Mouse (Mus musculus) heart, embryonic 12.5 days (tissue): ENCODE measurements around the gene Gm26727. TPM values are rescaled to one million over a fixed set of nuclear protein-coding genes. Genes with fewer than 3 reads are reported as not detected.
"Not testable (repeated sequence)": the region's sequence is repeated elsewhere in the genome, so short reads cannot be mapped to it uniquely, and the experiment has no call there.

Experiments used
- ATAC-seq: fragments of 200-750 bp; cut with Nextera tagmentation; 2 replicates; pipeline ENCODE4 v1.8.0; 2017; ENCODE audit warnings: moderate TSS enrichment, moderate library complexity; ENCODE audit not compliant: insufficient number of reproducible peaks, low FRiP score
- H3K27ac ChIP-seq: fragments of 300-500 bp; sonication (generic); 2 replicates; pipeline ENCODE4 v1.5.1; 2016; ENCODE audit warnings: mild to moderate bottlenecking, moderate library complexity; ENCODE audit not compliant: poor library complexity, severe bottlenecking
- H3K27me3 ChIP-seq: fragments of 300-500 bp; sonication (generic); replicated peaks from 2 replicates; pipeline ENCODE4 v1.6.1; 2016; ENCODE audit warnings: mild to moderate bottlenecking, moderate library complexity
- H3K36me3 ChIP-seq: fragments of 300-500 bp; sonication (generic); 2 replicates; pipeline ENCODE4 v1.6.1; 2016; ENCODE audit warnings: mild to moderate bottlenecking, moderate library complexity
- H3K4me1 ChIP-seq: fragments of 300-500 bp; sonication (generic); replicated peaks from 2 replicates; pipeline ENCODE4 v1.6.1; 2016; ENCODE audit warnings: mild to moderate bottlenecking
- H3K4me2 ChIP-seq: fragments of 300-500 bp; sonication (generic); 2 replicates; pipeline ENCODE4 v1.6.1; 2016; ENCODE audit warnings: mild to moderate bottlenecking, moderate library complexity
- H3K4me3 ChIP-seq: fragments of 300-500 bp; sonication (generic); 2 replicates; pipeline ENCODE4 v1.5.1; 2016; ENCODE audit warnings: mild to moderate bottlenecking
- H3K9ac ChIP-seq: fragments of 300-500 bp; sonication (generic); 2 replicates; pipeline ENCODE4 v1.6.1; 2016; ENCODE audit warnings: mild to moderate bottlenecking, moderate library complexity
- H3K9me3 ChIP-seq: fragments of 300-500 bp; sonication (generic); replicated peaks from 2 replicates; pipeline ENCODE4 v1.6.1; 2016; ENCODE audit warnings: mild to moderate bottlenecking, moderate library complexity
- WGBS: fragments of 180-500 bp; shearing (Covaris S2); methylation state at CpG from one replicate; pipeline ENCODE4 v1.1.7; 2016; 5-methylcytosine and 5-hydroxymethylcytosine counted together
- polyA plus RNA-seq: library from polyadenylated mRNA; unstranded; fragments of >200 nt; fragmentation: Nextera tagmentation; extraction: Ambion mirVana; gene quantifications from 2 replicates; pipeline ENCODE4 v1.2.1, GENCODE M21; 2016

Gm26727 gene
- polyA plus RNA-seq: not detected in 2 replicates

DNA sequence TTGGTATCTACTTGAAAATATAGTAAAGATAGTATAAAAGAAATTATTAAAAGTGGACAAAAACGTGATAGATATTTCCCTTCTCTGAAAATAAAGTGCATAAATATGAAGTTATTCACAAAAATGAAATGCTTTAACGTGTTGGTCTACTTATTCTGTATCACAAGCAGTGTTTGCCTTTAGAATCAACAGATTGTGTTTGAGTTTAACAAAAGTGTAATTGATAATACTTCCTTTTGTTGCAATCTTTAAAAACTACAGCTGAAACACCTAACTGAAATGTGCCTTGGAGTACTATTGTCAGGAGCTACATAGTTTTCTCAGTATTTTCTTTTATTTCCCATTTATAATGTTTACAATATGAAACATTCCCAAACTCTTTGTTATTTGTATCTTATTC is at the start of gene Gm26727:
TSS of gene Gm26727 (minus strand) at position 101 of the 400 bp plus-strand sequence.
- no peak within 1 kb of the TSS for H3K27ac ChIP-seq
- H3K4me2 ChIP-seq: no peak within 1 kb of the TSS
- no peaks in the 10 kb centered on the region for H3K4me1 ChIP-seq
- H3K4me3 ChIP-seq: no peak within 1 kb of the TSS
- no peak within 1 kb of the TSS for H3K9ac ChIP-seq
- H3K36me3 ChIP-seq: no peaks in the 10 kb centered on the region
- H3K9me3 ChIP-seq: no peaks in the 10 kb centered on the region
- no peak for ATAC-seq
- 53% methylated on average over 2 of the region's 2 CpGs for WGBS
- H3K27me3 ChIP-seq: no peaks in the 10 kb centered on the region

- 53% methylated on average over 3 of the region's 3 CpGs for WGBS
- no peaks in the 10 kb centered on the region for H3K27me3 ChIP-seq
These were observed 48.1 kb upstream of the Gm26727 start for GRCm38 (mm10) chr2:67481051-67481450.

DNA sequence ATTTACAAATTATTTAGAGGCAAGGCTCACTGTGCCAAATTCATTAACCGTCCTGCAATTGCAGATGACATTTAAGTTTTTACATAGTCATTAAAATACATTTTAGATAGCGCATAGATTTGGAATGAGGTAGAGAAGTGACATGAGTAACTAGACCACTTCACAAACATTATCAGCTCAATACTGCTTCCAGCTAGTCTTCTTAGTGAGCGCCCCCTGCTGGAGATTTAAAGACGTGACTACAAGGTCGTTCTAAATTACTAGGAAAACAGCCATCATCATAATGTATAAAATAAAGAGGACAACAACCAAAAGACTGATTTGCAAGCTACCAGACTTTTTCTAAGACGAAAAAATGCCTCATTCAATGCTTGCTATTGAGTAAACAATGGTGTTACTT is 44.8 kb upstream of the Gm26727 start:
- WGBS: 15% methylated on average over 6 of the region's 6 CpGs

More at GRCm38 (mm10) chr2:67481051-67481450, 48.1 kb upstream of the Gm26727 start:
- peaks cover 5% of the 10 kb centered on the region; the same call in 1 of the 2 replicates for H3K4me1 ChIP-seq
- no peak for ATAC-seq
- no peak overlapping the region for H3K4me2 ChIP-seq
- no peak overlapping the region for H3K27ac ChIP-seq
- H3K36me3 ChIP-seq: no peaks in the 10 kb centered on the region
- no peaks in the 10 kb centered on the region for H3K9me3 ChIP-seq
- H3K4me3 ChIP-seq: no peak overlapping the region
- no peak overlapping the region for H3K9ac ChIP-seq

GRCm38 (mm10) chr2:67470030-67470429 is 37.0 kb upstream of the Gm26727 start:
- H3K9ac ChIP-seq, ATAC-seq, H3K4me1 ChIP-seq, H3K4me3 ChIP-seq, H3K9me3 ChIP-seq, H3K27me3 ChIP-seq, H3K36me3 ChIP-seq, H3K27ac ChIP-seq, H3K4me2 ChIP-seq: not testable (repeated sequence)
- 52% methylated on average over 5 of the region's 5 CpGs for WGBS

More for the DNA sequence above, 44.8 kb upstream of the Gm26727 start:
- no peaks in the 10 kb centered on the region for H3K36me3 ChIP-seq
- H3K4me2 ChIP-seq: no peak overlapping the region
- no peak for ATAC-seq
- H3K4me1 ChIP-seq: peaks cover 5% of the 10 kb centered on the region; the same call in 1 of the 2 replicates
- no peak overlapping the region for H3K4me3 ChIP-seq
- no peak overlapping the region for H3K9ac ChIP-seq
- no peaks in the 10 kb centered on the region for H3K9me3 ChIP-seq
- H3K27me3 ChIP-seq: no peaks in the 10 kb centered on the region
- H3K27ac ChIP-seq: no peak overlapping the region

- Histone ChIP-seq H3K9me3 (no peaks in the 10 kb centered on the region), H3K9ac (no peak overlapping the region), H3K4me2 (no peak overlapping the region), H3K27me3 (no peaks in the 10 kb centered on the region), H3K4me1 (no peaks in the 10 kb centered on the region), H3K27ac (no peak overlapping the region), H3K4me3 (no peak overlapping the region), H3K36me3 (no peaks in the 10 kb centered on the region)
- 79% methylated on average over 7 of the region's 7 CpGs for WGBS
- no peak for ATAC-seq
These were observed 34.1 kb upstream of the Gm26727 start for GRCm38 (mm10) chr2:67467036-67467435.

GRCm38 (mm10) chr2:67460857-67461256 is 27.9 kb upstream of the Gm26727 start:
- Histone ChIP-seq H3K4me2 (no peak overlapping the region), H3K27ac (no peak overlapping the region), H3K27me3 (no peaks in the 10 kb centered on the region), H3K4me1 (no peaks in the 10 kb centered on the region), H3K4me3 (no peak overlapping the region), H3K9ac (no peak overlapping the region), H3K36me3 (no peaks in the 10 kb centered on the region), H3K9me3 (no peaks in the 10 kb centered on the region)
- no peak for ATAC-seq
- 59% methylated on average over 3 of the region's 3 CpGs for WGBS

DNA sequence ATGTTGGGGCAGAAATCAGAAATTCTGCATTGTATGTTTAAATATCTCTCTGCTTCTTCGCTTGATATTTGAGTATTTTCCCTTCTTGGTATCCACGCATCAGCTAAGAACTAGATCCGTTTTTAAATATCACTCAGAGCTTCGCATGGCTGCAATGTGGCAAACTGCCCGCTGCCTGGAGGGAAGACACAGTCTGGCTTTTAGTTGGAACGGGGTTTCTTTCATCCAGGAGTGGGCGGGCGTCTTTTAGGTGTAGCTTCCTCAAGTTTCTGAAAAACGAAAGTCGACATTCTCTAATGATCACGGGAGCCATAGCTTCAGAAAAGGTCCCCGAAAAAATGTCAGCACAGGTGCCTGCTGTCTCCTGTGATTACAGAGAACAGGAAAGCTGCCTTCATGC is 14.2 kb upstream of the Gm26727 start:
- Histone ChIP-seq H3K27ac (no peak overlapping the region), H3K9ac (no peak overlapping the region), H3K36me3 (no peaks in the 10 kb centered on the region), H3K9me3 (no peaks in the 10 kb centered on the region), H3K4me3 (no peak overlapping the region), H3K27me3 (no peaks in the 10 kb centered on the region), H3K4me1 (no peaks in the 10 kb centered on the region), H3K4me2 (no peak overlapping the region)
- no peak for ATAC-seq
- 70% methylated on average over 12 of the region's 12 CpGs for WGBS

- H3K9ac ChIP-seq: no peak overlapping the region
- no peak overlapping the region for H3K4me2 ChIP-seq
- no peaks in the 10 kb centered on the region for H3K36me3 ChIP-seq
- 59% methylated on average over 1 of the region's 1 CpGs for WGBS
- H3K27me3 ChIP-seq: no peaks in the 10 kb centered on the region
- no peak overlapping the region for H3K27ac ChIP-seq
- H3K4me3 ChIP-seq: no peak overlapping the region
- no peak for ATAC-seq
- no peaks in the 10 kb centered on the region for H3K9me3 ChIP-seq
- H3K4me1 ChIP-seq: no peaks in the 10 kb centered on the region
These were observed 13.8 kb upstream of the Gm26727 start for GRCm38 (mm10) chr2:67446772-67447171.

DNA sequence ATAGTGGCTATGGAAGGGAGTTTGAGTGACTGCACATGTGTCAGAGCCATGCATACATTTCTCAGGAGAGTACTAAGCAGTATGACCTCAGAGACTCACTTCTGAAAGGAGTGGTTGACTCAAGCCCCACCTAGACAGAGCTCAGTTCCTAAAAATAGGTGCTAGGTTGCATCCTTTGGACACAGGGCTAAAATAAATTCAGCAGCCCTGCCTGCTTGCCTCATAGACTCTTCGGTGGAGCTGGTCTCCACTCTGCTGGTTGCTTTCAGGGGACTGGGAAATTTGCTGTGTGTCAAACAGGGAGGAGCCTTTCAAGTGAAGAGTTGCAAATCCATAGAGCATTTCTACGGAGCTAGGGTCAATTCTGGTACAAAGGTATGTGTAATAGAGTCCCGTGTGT is 12.8 kb upstream of the Gm26727 start, which contains the start of gene Xirp2:
TSS of gene Xirp2 (plus strand) at position 223 of the 400 bp plus-strand sequence.
- WGBS: 56% methylated on average over 3 of the region's 3 CpGs
- no peak within 1 kb of the TSS for H3K27ac ChIP-seq

DNA sequence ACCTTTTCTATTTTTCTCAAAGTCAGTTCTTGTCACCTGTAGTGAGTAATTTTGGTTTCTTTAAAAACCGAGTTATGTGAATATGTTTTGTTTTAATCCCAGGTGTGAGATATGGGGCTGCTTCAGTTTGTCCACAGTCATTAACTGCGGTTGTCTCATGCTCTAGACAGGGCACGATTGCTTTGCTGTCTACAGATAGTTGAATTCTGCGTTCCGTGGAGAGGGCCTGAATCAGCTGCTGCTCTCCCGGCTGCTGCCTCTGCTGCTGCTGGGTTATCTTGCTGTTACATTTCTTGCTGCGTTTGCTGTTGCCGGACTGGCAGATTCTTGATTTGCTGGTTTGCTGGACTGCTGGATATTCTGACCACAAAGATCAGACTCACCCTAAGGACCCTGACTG is 5.3 kb upstream of the Gm26727 start:
- no peaks in the 10 kb centered on the region for H3K27me3 ChIP-seq
- no peaks in the 10 kb centered on the region for H3K4me1 ChIP-seq
- H3K4me2 ChIP-seq: no peak overlapping the region
- H3K4me3 ChIP-seq: no peak overlapping the region
- H3K9me3 ChIP-seq: no peaks in the 10 kb centered on the region
- H3K9ac ChIP-seq: no peak overlapping the region
- no peaks in the 10 kb centered on the region for H3K36me3 ChIP-seq
- H3K27ac ChIP-seq: no peak overlapping the region
- ATAC-seq: no peak
- WGBS: 53% methylated on average over 8 of the region's 8 CpGs

More for the DNA sequence above, 12.8 kb upstream of the Gm26727 start, which contains the start of gene Xirp2:
- Histone ChIP-seq H3K4me3 (no peak within 1 kb of the TSS), H3K4me2 (no peak within 1 kb of the TSS), H3K9me3 (no peaks in the 10 kb centered on the region), H3K36me3 (no peaks in the 10 kb centered on the region), H3K4me1 (no peaks in the 10 kb centered on the region), H3K9ac (no peak within 1 kb of the TSS), H3K27me3 (no peaks in the 10 kb centered on the region)
- ATAC-seq: no peak

DNA sequence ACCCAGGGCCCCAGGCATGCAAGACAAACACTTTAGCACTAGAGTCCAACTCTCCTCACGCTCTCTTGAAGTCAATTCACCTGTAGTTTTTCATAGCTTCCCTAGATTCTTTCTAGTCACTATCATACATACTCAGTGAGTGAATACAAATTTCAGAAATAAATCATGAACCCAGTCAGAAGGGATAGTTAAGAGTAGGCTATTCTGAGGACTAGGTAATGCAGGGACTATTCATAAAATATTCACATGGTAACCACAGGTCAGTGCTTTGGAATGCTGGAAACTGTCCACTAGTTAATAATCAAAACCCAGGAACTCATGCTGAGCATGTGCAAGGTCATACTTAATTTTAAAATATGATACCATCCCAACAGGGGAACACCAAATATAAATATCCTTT is 10.2 kb downstream of the Gm26727 start:
- Histone ChIP-seq H3K4me2 (no peak overlapping the region), H3K27me3 (no peaks in the 10 kb centered on the region), H3K4me1 (no peaks in the 10 kb centered on the region), H3K9ac (no peak overlapping the region), H3K36me3 (no peaks in the 10 kb centered on the region), H3K4me3 (no peak overlapping the region), H3K27ac (no peak overlapping the region), H3K9me3 (no peaks in the 10 kb centered on the region)
- WGBS: 71% methylated on average over 1 of the region's 1 CpGs
- no peak for ATAC-seq

DNA sequence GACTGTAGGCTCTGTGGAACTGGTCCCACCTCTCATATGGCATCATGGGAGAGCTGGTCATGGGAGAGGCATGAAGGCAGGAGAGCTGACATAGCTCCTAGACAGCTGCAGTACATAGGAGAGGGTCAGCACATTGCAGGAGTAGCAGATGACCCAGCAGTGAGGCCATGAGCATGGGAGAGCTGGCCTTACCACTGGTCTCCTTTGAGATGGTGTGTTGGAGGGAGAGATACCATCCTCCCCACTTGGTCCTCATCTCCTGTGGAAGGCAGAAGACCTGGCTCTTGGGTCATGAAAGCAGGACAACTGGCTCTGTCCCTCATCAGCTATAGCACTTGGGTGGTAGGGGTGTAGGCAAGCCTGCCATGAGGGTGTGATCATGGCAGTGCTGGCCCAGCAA is 12.1 kb downstream of the Gm26727 start:
- no peak for ATAC-seq
- H3K4me2 ChIP-seq: no peak overlapping the region
- no peak overlapping the region for H3K4me3 ChIP-seq
- H3K36me3 ChIP-seq: no peaks in the 10 kb centered on the region
- H3K9me3 ChIP-seq: no peaks in the 10 kb centered on the region
- no peaks in the 10 kb centered on the region for H3K4me1 ChIP-seq
- H3K27ac ChIP-seq: no peak overlapping the region
- H3K27me3 ChIP-seq: no peaks in the 10 kb centered on the region
- no peak overlapping the region for H3K9ac ChIP-seq
